Mouse (Mus musculus): ENCODE results near the gene Pam16.

DNA sequence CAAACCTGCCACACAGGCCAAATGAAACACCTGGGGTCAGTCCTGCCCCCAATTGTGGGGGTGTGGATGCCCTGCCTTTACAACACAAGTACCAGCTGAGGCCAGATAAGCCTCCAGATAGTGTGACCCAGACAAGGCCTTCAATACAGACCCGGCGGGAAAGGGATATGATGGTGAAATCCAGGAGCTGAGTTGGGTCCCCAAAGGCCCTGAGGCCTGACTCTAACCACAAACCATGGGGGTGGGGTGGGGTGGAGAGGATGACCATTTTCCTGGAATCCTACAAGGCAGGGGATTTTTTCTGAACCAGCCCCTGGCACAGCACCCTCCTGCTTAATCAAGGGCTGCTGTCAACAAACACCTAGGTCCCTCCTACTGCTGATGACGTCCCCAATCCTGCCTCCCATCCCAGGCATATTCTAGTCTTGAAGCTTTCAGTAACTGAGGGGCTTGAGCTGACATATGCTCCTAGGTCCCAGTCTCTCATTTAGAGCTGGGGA, 14.2 kb upstream of the Pam16 start:
- TF ChIP-seq POLR2A (IDR thresholded peaks at IDR 0.05; ENCODE audit: low read depth, low read length), result no peak
- no peak for TF ChIP-seq CTCF (IDR thresholded peaks at IDR 0.05; ENCODE audit: extremely low read depth, insufficient read depth, insufficient read length, insufficient replicate concordance)

All from spleen, adult 2 months (tissue).